Mouse (Mus musculus) layer of hippocampus, adult 8-10 months (tissue): ENCODE measurements around the gene Hmga1. TPM values are rescaled to one million over a fixed set of nuclear protein-coding genes. Genes with fewer than 3 reads are reported as not detected.

ENCODE experiments used
- DNase-seq, 2 experiments: peaks; one replicate each; pipeline ENCODE4 v3.0.0; 2022; ENCODE audit warnings: low spot score in 2 of 2
- total RNA-seq, 4 experiments: library from RNA; stranded (reverse); gene quantifications; 2 replicates each; pipeline ENCODE4 v1.2.4; 2022

The Hmga1 gene
- total RNA-seq, 4 experiments from 2014 or later, result 30.4 to 39.8 (median 36.1) TPM

GRCm38 (mm10) chr17:27558845-27559244 lies 2.5 kb downstream of the Hmga1 start:
- no peak for DNase-seq

GRCm38 (mm10) chr17:27559596-27559995 lies 3.3 kb downstream of the Hmga1 start:
- no peak for DNase-seq

- DNase-seq, result no peak
These were observed 4.7 kb downstream of the Hmga1 start for GRCm38 (mm10) chr17:27560926-27561480.

- DNase-seq, result peak in 1 of 2 experiments; percentile 52
These were observed 5.7 kb downstream of the Hmga1 start for GRCm38 (mm10) chr17:27561809-27562526.

- no peak for DNase-seq
These were observed 7.5 kb downstream of the Hmga1 start for GRCm38 (mm10) chr17:27563771-27564244.

- DNase-seq, result no peak
These were observed 8.3 kb downstream of the Hmga1 start for GRCm38 (mm10) chr17:27564391-27565162.

- peak; percentile 89 to 96 for DNase-seq
These were observed 9.1 kb downstream of the Hmga1 start, which contains the start of gene AI413582 for GRCm38 (mm10) chr17:27565163-27565941. AI413582 (minus strand) TSS chr17:27565756.

GRCm38 (mm10) chr17:27565942-27566267 lies 9.6 kb downstream of the Hmga1 start:
- DNase-seq, result no peak

GRCm38 (mm10) chr17:27568228-27568627 lies 11.9 kb downstream of the Hmga1 start:
- peak in 1 of 2 experiments; percentile 5 for DNase-seq

GRCm38 (mm10) chr17:27571315-27571714 lies 15.0 kb downstream of the Hmga1 start:
- no peak for DNase-seq

GRCm38 (mm10) chr17:27573772-27574320 lies 17.5 kb downstream of the Hmga1 start:
- DNase-seq, result no peak

GRCm38 (mm10) chr17:27574470-27575115 lies 18.3 kb downstream of the Hmga1 start:
- peak in 1 of 2 experiments; percentile 55 for DNase-seq

- peak in 1 of 2 experiments; percentile 10 for DNase-seq
These were observed 18.9 kb downstream of the Hmga1 start for GRCm38 (mm10) chr17:27575116-27575776.

GRCm38 (mm10) chr17:27576056-27576455 lies 19.8 kb downstream of the Hmga1 start:
- no peak for DNase-seq

GRCm38 (mm10) chr17:27577468-27577867 lies 21.2 kb downstream of the Hmga1 start:
- DNase-seq, result no peak

GRCm38 (mm10) chr17:27578487-27578886 lies 22.2 kb downstream of the Hmga1 start:
- peak in 1 of 2 experiments; percentile 27 for DNase-seq

- DNase-seq, result no peak
These were observed 23.5 kb downstream of the Hmga1 start for GRCm38 (mm10) chr17:27579816-27580215.

GRCm38 (mm10) chr17:27580392-27581068 lies 24.2 kb downstream of the Hmga1 start:
- no peak for DNase-seq

GRCm38 (mm10) chr17:27583185-27583894 lies 27.0 kb downstream of the Hmga1 start:
- no peak for DNase-seq
